Mouse (Mus musculus) heart, embryonic 13.5 days (tissue): Measurements from ENCODE around the gene Jtb. TPM values are rescaled to one million over a fixed set of nuclear protein-coding genes. Genes with fewer than 3 reads are reported as not detected.
"Not testable (repeated sequence)": the region's sequence is repeated elsewhere in the genome, so short reads cannot be mapped to it uniquely, and the experiment has no call there.

Experiments used
- ATAC-seq: fragments of 200-750 bp; cut with Nextera tagmentation; 2 replicates; pipeline ENCODE4 v1.8.0; 2017; ENCODE audit warnings: moderate TSS enrichment; ENCODE audit not compliant: insufficient number of reproducible peaks, low FRiP score, low TSS enrichment; ENCODE audit errors: extremely low read depth
- H3K27ac ChIP-seq: fragments of 300-500 bp; sonication (generic); replicated peaks from 2 replicates; pipeline ENCODE4 v1.5.1; 2015; ENCODE audit warnings: moderate library complexity, mild to moderate bottlenecking, inconsistent platforms
- H3K27me3 ChIP-seq: fragments of 300-500 bp; sonication (generic); replicated peaks from 2 replicates; pipeline ENCODE4 v1.6.1; 2015; ENCODE audit warnings: mild to moderate bottlenecking, inconsistent platforms
- H3K36me3 ChIP-seq: fragments of 300-500 bp; sonication (generic); 2 replicates; pipeline ENCODE4 v1.6.1; 2015; ENCODE audit warnings: mild to moderate bottlenecking, inconsistent platforms
- H3K4me1 ChIP-seq: fragments of 300-500 bp; sonication (generic); 2 replicates; pipeline ENCODE4 v1.6.1; 2015; ENCODE audit warnings: inconsistent platforms
- H3K4me2 ChIP-seq: fragments of 300-500 bp; sonication (generic); 2 replicates; pipeline ENCODE4 v1.6.1; 2015; ENCODE audit warnings: inconsistent platforms, mild to moderate bottlenecking, moderate library complexity
- H3K4me3 ChIP-seq: fragments of 300-500 bp; sonication (generic); 2 replicates; pipeline ENCODE4 v1.5.1; 2015; ENCODE audit warnings: moderate library complexity, mild to moderate bottlenecking, inconsistent platforms
- H3K9ac ChIP-seq: fragments of 300-500 bp; sonication (generic); 2 replicates; pipeline ENCODE4 v1.6.1; 2015; ENCODE audit warnings: inconsistent platforms, mild to moderate bottlenecking, moderate library complexity
- H3K9me3 ChIP-seq: fragments of 300-500 bp; sonication (generic); 2 replicates; pipeline ENCODE4 v1.6.1; 2016; ENCODE audit warnings: inconsistent platforms
- WGBS: fragments of 180-500 bp; shearing (Covaris S2); methylation state at CpG from one replicate; pipeline ENCODE4 v1.1.7; 2015; ENCODE audit warnings: mixed read lengths; 5-methylcytosine and 5-hydroxymethylcytosine counted together
- polyA plus RNA-seq: library from polyadenylated mRNA; unstranded; fragments of >200 nt; fragmentation: Nextera tagmentation; extraction: Ambion mirVana; gene quantifications from 2 replicates; pipeline ENCODE4 v1.2.1, GENCODE M21; 2015

Gene Jtb
- polyA plus RNA-seq, 1 experiment from 2014 or later: 72.2 TPM

- Histone ChIP-seq H3K4me2 (peak overlapping the region; percentile 87), H3K27me3 (no peaks in the 10 kb centered on the region), H3K27ac (peak overlapping the region; percentile 86; the same call in 1 of the 2 replicates), H3K9ac (peak overlapping the region; percentile 92), H3K4me3 (peak overlapping the region; percentile 73), H3K4me1 (peaks cover 17% of the 10 kb centered on the region), H3K36me3 (peaks cover 34% of the 10 kb centered on the region), H3K9me3 (no peaks in the 10 kb centered on the region)
- WGBS: 10% methylated on average over 8 of the region's 8 CpGs
- no peak; the same call in 1 of the 2 replicates for ATAC-seq
These were observed 322 bp upstream of the Jtb start for GRCm38 (mm10) chr3:90231075-90231474.

GRCm38 (mm10) chr3:90241251-90241650 lies 9.9 kb downstream of the Jtb start:
- peaks cover 4% of the 10 kb centered on the region for H3K36me3 ChIP-seq
- H3K4me3 ChIP-seq: no peak overlapping the region
- 82% methylated on average over 2 of the region's 2 CpGs for WGBS
- no peak overlapping the region for H3K27ac ChIP-seq
- no peak for ATAC-seq
- no peak overlapping the region for H3K4me2 ChIP-seq
- H3K9me3 ChIP-seq: no peaks in the 10 kb centered on the region
- no peaks in the 10 kb centered on the region for H3K27me3 ChIP-seq
- no peak overlapping the region for H3K9ac ChIP-seq
- peaks cover 16% of the 10 kb centered on the region for H3K4me1 ChIP-seq

- no peaks in the 10 kb centered on the region for H3K36me3 ChIP-seq
- peaks cover 16% of the 10 kb centered on the region for H3K4me1 ChIP-seq
- no peak for ATAC-seq
- no peak overlapping the region for H3K4me3 ChIP-seq
- 78% methylated on average over 10 of the region's 10 CpGs for WGBS
- no peaks in the 10 kb centered on the region for H3K9me3 ChIP-seq
- H3K27ac ChIP-seq: no peak overlapping the region
- H3K27me3 ChIP-seq: no peaks in the 10 kb centered on the region
- H3K9ac ChIP-seq: no peak overlapping the region
- no peak overlapping the region for H3K4me2 ChIP-seq
These were observed 10.4 kb downstream of the Jtb start for GRCm38 (mm10) chr3:90241669-90242358.

DNA sequence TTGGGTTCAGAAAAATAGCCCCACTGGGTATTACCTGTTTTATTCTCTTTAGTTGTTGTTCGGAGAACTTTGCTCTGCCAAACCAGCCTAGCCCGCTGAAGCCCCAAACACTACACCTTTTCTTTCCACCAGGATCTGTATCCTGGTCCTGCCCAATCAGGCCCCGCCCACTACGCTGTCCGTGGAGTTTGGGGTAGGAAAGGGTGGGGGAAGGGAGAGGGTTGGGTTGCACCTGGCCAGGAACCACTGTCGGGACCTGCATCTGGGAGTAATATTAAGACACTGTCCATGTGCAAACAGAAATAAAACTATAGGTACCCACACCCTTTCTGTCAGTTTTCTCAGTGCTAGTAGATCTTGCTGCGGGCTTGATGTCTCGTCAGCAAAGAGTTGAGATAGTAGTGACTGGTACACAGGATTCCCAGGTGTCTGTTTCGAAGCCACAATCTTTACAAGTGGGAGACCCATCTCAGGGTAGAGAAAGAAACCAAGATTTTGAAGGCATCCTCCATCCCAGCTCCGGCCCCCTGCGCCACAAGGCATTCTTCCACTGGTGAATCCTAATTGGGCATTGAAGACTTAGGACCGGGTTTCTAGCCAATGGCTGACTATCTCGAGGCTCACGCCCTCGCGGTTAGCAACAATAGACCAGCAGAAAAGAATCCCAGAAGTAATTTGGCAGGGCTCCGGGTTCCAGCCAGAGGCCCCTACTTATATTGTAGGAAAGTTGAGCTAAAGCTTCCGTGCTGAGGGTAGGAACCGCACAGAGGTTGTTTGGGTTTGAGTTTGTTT lies 11.8 kb downstream of the Jtb start, which contains the start of gene Creb3l4:
Gene Creb3l4, minus strand, starts transcription at position 529 of the 792 bp plus-strand sequence.
- Histone ChIP-seq H3K27ac (peak within 1 kb of the TSS; percentile 52), H3K4me3 (peak within 1 kb of the TSS; percentile 51), H3K9ac (peak within 1 kb of the TSS; percentile 72), H3K36me3 (no peaks in the 10 kb centered on the region), H3K9me3 (no peaks in the 10 kb centered on the region), H3K27me3 (no peaks in the 10 kb centered on the region), H3K4me1 (peaks cover 21% of the 10 kb centered on the region), H3K4me2 (peak within 1 kb of the TSS; percentile 82)
- no peak for ATAC-seq
- WGBS: 5% methylated on average over 19 of the region's 19 CpGs

GRCm38 (mm10) chr3:90245406-90245805 lies 14.0 kb downstream of the Jtb start:
- H3K27ac ChIP-seq: no peak overlapping the region
- no peak for ATAC-seq
- no peak overlapping the region for H3K4me2 ChIP-seq
- H3K9ac ChIP-seq: no peak overlapping the region
- H3K9me3 ChIP-seq: no peaks in the 10 kb centered on the region
- peaks cover 12% of the 10 kb centered on the region for H3K36me3 ChIP-seq
- H3K4me3 ChIP-seq: no peak overlapping the region
- peaks cover 35% of the 10 kb centered on the region for H3K4me1 ChIP-seq
- no peaks in the 10 kb centered on the region for H3K27me3 ChIP-seq
- 66% methylated on average over 2 of the region's 2 CpGs for WGBS

DNA sequence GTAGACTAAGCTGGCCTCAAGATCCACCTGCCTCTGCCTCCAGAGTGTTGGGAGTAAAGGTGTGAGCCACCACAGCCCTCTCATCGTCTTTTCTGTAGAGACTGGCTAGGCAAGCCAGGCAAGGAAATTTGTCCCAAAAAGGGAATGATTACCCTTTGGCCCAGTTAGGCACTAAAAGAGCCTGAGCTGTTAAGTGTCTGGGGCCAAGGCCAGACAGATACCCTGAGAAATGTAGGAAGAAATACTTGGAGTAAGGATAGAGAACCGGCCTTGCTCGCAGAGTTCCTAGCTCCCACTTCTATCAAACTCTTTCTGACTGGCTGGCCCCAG lies 16.2 kb downstream of the Jtb start:
- Histone ChIP-seq H3K4me3 (peak overlapping the region; percentile 82), H3K9ac (peak overlapping the region; percentile 92), H3K27me3 (no peaks in the 10 kb centered on the region), H3K36me3 (peaks cover 26% of the 10 kb centered on the region), H3K4me1 (peaks cover 42% of the 10 kb centered on the region), H3K9me3 (no peaks in the 10 kb centered on the region), H3K4me2 (peak overlapping the region; percentile 94), H3K27ac (peak overlapping the region; percentile 93)
- no peak for ATAC-seq
- WGBS: 0% methylated on average over 3 of the region's 3 CpGs

DNA sequence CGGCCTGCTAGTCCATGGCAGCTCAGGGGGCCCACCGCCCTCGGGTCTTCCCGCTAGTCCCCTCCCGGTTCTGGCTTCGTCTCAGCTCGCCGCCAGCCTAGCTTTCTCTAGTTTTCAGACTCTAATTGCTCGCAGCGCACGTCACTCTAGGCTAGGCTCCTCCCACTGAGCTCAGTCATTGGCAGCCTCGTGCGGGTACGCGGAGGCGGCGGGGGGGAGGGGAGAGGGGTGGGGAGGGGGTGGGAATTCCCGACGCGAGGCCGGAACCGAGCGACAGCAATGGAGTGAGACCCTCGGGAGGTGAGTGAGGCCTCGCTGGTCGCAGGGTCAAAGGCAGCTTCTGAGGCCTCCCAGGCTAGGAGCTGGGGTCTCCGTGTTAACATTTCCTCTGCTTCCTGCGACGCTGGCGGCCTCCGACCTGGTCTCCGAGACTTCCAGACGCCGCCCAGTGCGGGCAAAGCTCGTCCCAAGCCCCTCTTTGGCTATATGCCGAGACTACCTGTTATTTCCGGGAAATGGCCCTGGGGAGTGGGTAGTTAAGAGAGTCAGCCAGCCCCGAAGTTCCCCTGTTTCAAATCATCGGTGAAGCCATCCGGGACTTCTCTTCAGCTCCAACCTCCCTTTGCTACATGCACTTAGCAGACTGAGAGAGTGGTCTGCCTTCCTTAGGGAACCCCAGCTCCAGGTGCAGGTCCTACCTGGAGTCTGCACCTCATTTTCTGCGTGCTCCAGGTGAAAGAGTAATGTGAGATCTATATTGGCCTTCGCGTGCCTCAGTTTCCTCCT lies 16.8 kb downstream of the Jtb start, which contains the start of gene Slc39a1:
Gene Slc39a1, plus strand, starts transcription at position 213 of the 786 bp plus-strand sequence.
- H3K9me3 ChIP-seq: no peaks in the 10 kb centered on the region
- peak within 1 kb of the TSS; percentile 94 for H3K4me2 ChIP-seq
- H3K36me3 ChIP-seq: peaks cover 26% of the 10 kb centered on the region
- WGBS: under 1% methylated on average over 44 of the region's 44 CpGs
- H3K4me3 ChIP-seq: peak within 1 kb of the TSS; percentile 82
- H3K4me1 ChIP-seq: peaks cover 36% of the 10 kb centered on the region
- ATAC-seq: peak; percentile 86
- peak within 1 kb of the TSS; percentile 92 for H3K9ac ChIP-seq
- H3K27me3 ChIP-seq: no peaks in the 10 kb centered on the region
- peak within 1 kb of the TSS; percentile 93 for H3K27ac ChIP-seq

DNA sequence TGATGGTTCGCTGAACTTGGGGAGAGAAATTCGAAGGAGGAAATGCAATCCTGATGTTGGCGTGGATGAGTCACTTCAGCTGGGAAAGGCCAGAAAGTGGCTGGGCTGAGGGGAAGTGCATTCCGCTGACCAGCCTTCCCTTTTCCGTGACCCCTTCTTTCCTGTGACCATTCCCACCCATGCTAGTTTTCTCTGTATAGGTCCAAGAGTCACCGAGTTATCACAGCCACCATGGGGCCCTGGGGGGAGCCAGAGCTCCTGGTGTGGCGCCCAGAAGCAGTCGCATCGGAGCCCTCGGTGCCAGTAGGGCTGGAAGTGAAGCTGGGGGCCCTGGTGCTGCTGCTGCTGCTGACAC lies 17.3 kb downstream of the Jtb start:
- ATAC-seq: 0 out of 2 replicates have a peak, but pooled peaks have one; percentile 0
- 0% methylated on average over 10 of the region's 10 CpGs for WGBS
- H3K27me3 ChIP-seq: no peaks in the 10 kb centered on the region
- peak overlapping the region; percentile 93 for H3K27ac ChIP-seq
- peak overlapping the region; percentile 94 for H3K4me2 ChIP-seq
- H3K36me3 ChIP-seq: peaks cover 26% of the 10 kb centered on the region
- H3K9me3 ChIP-seq: no peaks in the 10 kb centered on the region
- H3K9ac ChIP-seq: peak overlapping the region; percentile 92
- H3K4me1 ChIP-seq: peaks cover 30% of the 10 kb centered on the region
- peak overlapping the region; percentile 82 for H3K4me3 ChIP-seq

GRCm38 (mm10) chr3:90250791-90251190 lies 19.4 kb downstream of the Jtb start:
- Histone ChIP-seq H3K9ac (peak overlapping the region; percentile 4; the same call in 1 of the 2 replicates), H3K4me3 (no peak overlapping the region; the same call in 1 of the 2 replicates), H3K9me3 (no peaks in the 10 kb centered on the region), H3K27me3 (no peaks in the 10 kb centered on the region), H3K36me3 (peaks cover 26% of the 10 kb centered on the region), H3K27ac (0 out of 2 replicates have a peak overlapping the region, but pooled peaks have one; percentile 12), H3K4me1 (peaks cover 38% of the 10 kb centered on the region), H3K4me2 (peak overlapping the region; percentile 16; the same call in 1 of the 2 replicates)
- no peak for ATAC-seq
- 71% methylated on average over 6 of the region's 6 CpGs for WGBS

DNA sequence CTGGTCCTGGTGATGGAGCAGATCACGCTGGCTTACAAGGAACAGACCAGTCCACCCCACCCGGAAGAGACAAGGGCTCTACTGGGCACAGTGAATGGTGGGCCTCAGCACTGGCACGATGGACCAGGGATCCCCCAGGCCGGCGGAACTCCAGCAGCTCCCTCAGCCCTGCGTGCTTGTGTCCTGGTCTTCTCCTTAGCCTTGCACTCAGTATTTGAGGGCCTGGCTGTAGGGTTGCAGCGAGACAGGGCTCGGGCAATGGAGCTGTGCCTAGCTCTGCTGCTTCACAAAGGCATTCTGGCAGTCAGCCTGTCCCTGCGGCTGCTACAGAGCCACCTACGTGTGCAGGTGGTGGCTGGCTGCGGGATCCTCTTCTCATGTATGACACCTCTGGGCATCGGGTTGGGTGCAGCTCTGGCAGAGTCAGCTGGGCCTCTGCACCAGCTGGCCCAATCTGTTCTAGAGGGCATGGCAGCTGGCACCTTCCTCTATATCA lies 20.4 kb downstream of the Jtb start:
- H3K4me2 ChIP-seq, H3K4me3 ChIP-seq, ATAC-seq, H3K27me3 ChIP-seq, H3K9ac ChIP-seq, H3K9me3 ChIP-seq, H3K27ac ChIP-seq: not testable (repeated sequence)
- peaks cover 28% of the 10 kb centered on the region for H3K36me3 ChIP-seq
- WGBS: 92% methylated on average over 9 of the region's 12 CpGs
- H3K4me1 ChIP-seq: peaks cover 43% of the 10 kb centered on the region

DNA sequence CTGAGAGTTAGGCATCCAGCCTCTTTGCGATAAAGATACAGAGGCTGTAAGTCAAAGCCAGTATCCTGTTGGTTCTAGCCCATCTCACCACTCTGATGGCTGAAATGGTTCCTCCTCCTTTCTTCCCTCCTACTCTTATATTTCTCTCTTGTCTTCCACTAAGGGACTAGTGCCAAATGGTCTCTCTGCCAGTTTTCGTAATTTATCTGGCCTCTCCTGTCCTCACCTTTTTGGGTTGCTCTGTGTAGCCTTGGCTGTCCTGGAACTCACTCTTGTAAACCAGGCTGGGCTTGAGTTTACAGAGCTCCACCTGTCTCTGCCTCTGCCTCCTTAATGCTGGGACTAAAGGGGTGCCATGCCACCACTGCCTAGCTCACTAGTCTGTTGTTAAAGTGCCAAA lies 21.3 kb downstream of the Jtb start:
- ATAC-seq, H3K27ac ChIP-seq, H3K9ac ChIP-seq, H3K27me3 ChIP-seq, H3K4me2 ChIP-seq, H3K4me3 ChIP-seq, H3K9me3 ChIP-seq: not testable (repeated sequence)
- Histone ChIP-seq H3K4me1 (peaks cover 39% of the 10 kb centered on the region), H3K36me3 (peaks cover 37% of the 10 kb centered on the region)
- 78% methylated on average over 2 of the region's 2 CpGs for WGBS
